Mouse (Mus musculus): ENCODE results near the gene Mon1b. TPM values are rescaled to one million over a fixed set of nuclear protein-coding genes. Genes with fewer than 3 reads are reported as not detected.

Gene Mon1b
- total and polyA plus RNA-seq, 2 experiments from 2014 or later: 10.4 to 23.7 TPM

GRCm38 (mm10) chr8:113656681-113657298 is 21.4 kb downstream of the Mon1b start:
- Histone ChIP-seq H3K4me3 (ENCODE audit: low read depth, low read length) (no peak overlapping the region), H3K4me2 (ENCODE audit: low read depth) (no peak overlapping the region), H3K4me1 (ENCODE audit: insufficient read depth) (no peaks in the 10 kb centered on the region), H3K36me3 (ENCODE audit: insufficient read depth) (no peaks in the 10 kb centered on the region), H3K9me3 (ENCODE audit: low read length) (no peaks in the 10 kb centered on the region), H3K27ac (ENCODE audit: low read depth, low read length) (no peak overlapping the region), H3K27me3 (ENCODE audit: insufficient read depth, low read length) (no peaks in the 10 kb centered on the region), H3K9ac (no peak overlapping the region)
- no peak for ATAC-seq
- 77% methylated on average over 11 of the region's 11 CpGs for WGBS
- TF ChIP-seq CTCF (IDR thresholded peaks at IDR 0.05; ENCODE audit: low read depth): no peak
- DNase-seq: no peak

GRCm38 (mm10) chr8:113660128-113660527 is 24.7 kb downstream of the Mon1b start:
- Histone ChIP-seq H3K9me3 (ENCODE audit: low read length) (no peaks in the 10 kb centered on the region), H3K9ac (no peak overlapping the region), H3K4me3 (ENCODE audit: low read depth, low read length) (no peak overlapping the region), H3K4me1 (ENCODE audit: insufficient read depth) (no peaks in the 10 kb centered on the region), H3K36me3 (ENCODE audit: insufficient read depth) (no peaks in the 10 kb centered on the region), H3K27ac (ENCODE audit: low read depth, low read length) (no peak overlapping the region), H3K4me2 (ENCODE audit: low read depth) (no peak overlapping the region), H3K27me3 (ENCODE audit: insufficient read depth, low read length) (no peaks in the 10 kb centered on the region)
- TF ChIP-seq CTCF (IDR thresholded peaks at IDR 0.05; ENCODE audit: low read depth): 0 out of 2 replicates have a peak, but pooled peaks have one; percentile 5
- DNase-seq (no peak), ATAC-seq (no peak)
- 100% methylated on average over 1 of the region's 1 CpGs for WGBS

GRCm38 (mm10) chr8:113664544-113664943 is 29.2 kb downstream of the Mon1b start:
- no peak overlapping the region for H3K4me2 ChIP-seq (ENCODE audit: low read depth)
- peak; percentile 95 for ATAC-seq
- H3K4me3 ChIP-seq (ENCODE audit: low read depth, low read length): no peak overlapping the region
- TF ChIP-seq CTCF (IDR thresholded peaks at IDR 0.05; ENCODE audit: low read depth): peak; percentile 100
- H3K27ac ChIP-seq (ENCODE audit: low read depth, low read length): no peak overlapping the region
- no peak overlapping the region for H3K9ac ChIP-seq
- H3K9me3 ChIP-seq (ENCODE audit: low read length): no peaks in the 10 kb centered on the region
- no peaks in the 10 kb centered on the region for H3K4me1 ChIP-seq (ENCODE audit: insufficient read depth)
- peak; percentile 96 for DNase-seq
- WGBS: 0% methylated on average over 2 of the region's 2 CpGs
- H3K27me3 ChIP-seq (ENCODE audit: insufficient read depth, low read length): no peaks in the 10 kb centered on the region
- no peaks in the 10 kb centered on the region for H3K36me3 ChIP-seq (ENCODE audit: insufficient read depth)

GRCm38 (mm10) chr8:113665036-113665435 is 29.6 kb downstream of the Mon1b start:
- Histone ChIP-seq H3K4me2 (ENCODE audit: low read depth) (no peak overlapping the region), H3K9ac (no peak overlapping the region), H3K36me3 (ENCODE audit: insufficient read depth) (no peaks in the 10 kb centered on the region), H3K4me1 (ENCODE audit: insufficient read depth) (no peaks in the 10 kb centered on the region), H3K9me3 (ENCODE audit: low read length) (no peaks in the 10 kb centered on the region), H3K27ac (ENCODE audit: low read depth, low read length) (no peak overlapping the region), H3K27me3 (ENCODE audit: insufficient read depth, low read length) (no peaks in the 10 kb centered on the region), H3K4me3 (ENCODE audit: low read depth, low read length) (no peak overlapping the region)
- TF ChIP-seq CTCF (IDR thresholded peaks at IDR 0.05; ENCODE audit: low read depth): no peak
- DNase-seq (peak; percentile 29), ATAC-seq (peak; percentile 49; the same call in 1 of the 2 replicates)
- WGBS: 46% methylated on average over 4 of the region's 4 CpGs

GRCm38 (mm10) chr8:113665951-113666350 is 30.6 kb downstream of the Mon1b start:
- H3K4me1 ChIP-seq (ENCODE audit: insufficient read depth): no peaks in the 10 kb centered on the region
- WGBS: 30% methylated on average over 8 of the region's 8 CpGs
- DNase-seq (peak; percentile 46), ATAC-seq (no peak)
- no peaks in the 10 kb centered on the region for H3K9me3 ChIP-seq (ENCODE audit: low read length)
- H3K4me3 ChIP-seq (ENCODE audit: low read depth, low read length): no peak overlapping the region
- H3K27ac ChIP-seq (ENCODE audit: low read depth, low read length): no peak overlapping the region
- TF ChIP-seq CTCF (IDR thresholded peaks at IDR 0.05; ENCODE audit: low read depth): no peak
- H3K9ac ChIP-seq: no peak overlapping the region
- no peaks in the 10 kb centered on the region for H3K27me3 ChIP-seq (ENCODE audit: insufficient read depth, low read length)
- no peaks in the 10 kb centered on the region for H3K36me3 ChIP-seq (ENCODE audit: insufficient read depth)
- no peak overlapping the region for H3K4me2 ChIP-seq (ENCODE audit: low read depth)

- no peak overlapping the region for H3K27ac ChIP-seq (ENCODE audit: low read depth, low read length)
- DNase-seq (no peak), ATAC-seq (no peak)
- 20% methylated on average over 16 of the region's 16 CpGs for WGBS
- H3K4me1 ChIP-seq (ENCODE audit: insufficient read depth): no peaks in the 10 kb centered on the region
- no peaks in the 10 kb centered on the region for H3K27me3 ChIP-seq (ENCODE audit: insufficient read depth, low read length)
- H3K36me3 ChIP-seq (ENCODE audit: insufficient read depth): no peaks in the 10 kb centered on the region
- TF ChIP-seq CTCF (IDR thresholded peaks at IDR 0.05; ENCODE audit: low read depth): no peak
- H3K9ac ChIP-seq: no peak overlapping the region
- no peak overlapping the region for H3K4me2 ChIP-seq (ENCODE audit: low read depth)
- H3K4me3 ChIP-seq (ENCODE audit: low read depth, low read length): no peak overlapping the region
- H3K9me3 ChIP-seq (ENCODE audit: low read length): no peaks in the 10 kb centered on the region
Measured at GRCm38 (mm10) chr8:113666714-113667432, 31.5 kb downstream of the Mon1b start.

GRCm38 (mm10) chr8:113669924-113670323 is 34.5 kb downstream of the Mon1b start:
- Histone ChIP-seq H3K4me2 (ENCODE audit: low read depth) (no peak overlapping the region), H3K9me3 (ENCODE audit: low read length) (no peaks in the 10 kb centered on the region), H3K27me3 (ENCODE audit: insufficient read depth, low read length) (no peaks in the 10 kb centered on the region), H3K9ac (no peak overlapping the region), H3K36me3 (ENCODE audit: insufficient read depth) (no peaks in the 10 kb centered on the region), H3K4me1 (ENCODE audit: insufficient read depth) (no peaks in the 10 kb centered on the region), H3K27ac (ENCODE audit: low read depth, low read length) (no peak overlapping the region), H3K4me3 (ENCODE audit: low read depth, low read length) (no peak overlapping the region)
- ATAC-seq: no peak
- 90% methylated on average over 10 of the region's 10 CpGs for WGBS
- no peak for DNase-seq
- 0 out of 2 replicates have a peak, but pooled peaks have one; percentile 9 for TF ChIP-seq CTCF (IDR thresholded peaks at IDR 0.05; ENCODE audit: low read depth)

Measured in forebrain, postnatal 0 days (tissue).